Mouse (Mus musculus) cerebellum, adult (tissue): ENCODE results near the gene Oas1d.
"Not testable (repeated sequence)": the region's sequence is repeated elsewhere in the genome, so short reads cannot be mapped to it uniquely, and the experiment has no call there.

ENCODE experiments used
- ATAC-seq: cut with Nextera tagmentation; 2 replicates; pipeline ENCODE4 v1.9.2; 2017; ENCODE audit warnings: mild to moderate bottlenecking, moderate library complexity, mixed read lengths; ENCODE audit not compliant: insufficient number of reproducible peaks, low FRiP score, low TSS enrichment

Oas1d gene

DNA sequence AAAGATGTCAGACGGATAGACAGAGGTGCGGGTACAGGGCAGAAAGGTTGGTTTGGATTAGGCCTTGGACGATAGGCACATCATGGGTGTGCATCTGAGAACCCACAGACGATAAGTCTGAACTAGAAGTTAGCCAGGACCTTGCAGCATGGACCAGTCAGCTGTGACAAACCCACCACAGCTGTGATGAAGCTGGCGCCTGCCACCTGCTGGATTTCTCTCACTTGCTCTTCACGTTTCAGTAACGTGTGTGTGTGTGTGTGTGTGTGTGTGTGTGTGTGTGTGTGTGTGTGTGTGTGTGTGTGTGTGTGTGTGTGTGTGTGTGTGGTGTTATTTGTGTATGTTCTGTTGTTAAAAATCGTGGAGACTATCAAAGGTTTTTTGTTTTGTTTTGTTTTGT is at the start of gene Oas1d:
TSS of gene Oas1d (plus strand) at position 333 of the 400 bp plus-strand sequence.
- not testable (repeated sequence) for ATAC-seq

GRCm38 (mm10) chr5:120865336-120865860 is 48.9 kb upstream of the Oas1d start:
- ATAC-seq = no peak

- no peak for ATAC-seq
Measured at GRCm38 (mm10) chr5:120869436-120870015, 44.8 kb upstream of the Oas1d start.

- ATAC-seq = no peak
Measured at GRCm38 (mm10) chr5:120870081-120870480, 44.3 kb upstream of the Oas1d start.

GRCm38 (mm10) chr5:120870782-120871181 is 43.6 kb upstream of the Oas1d start:
- no peak for ATAC-seq

DNA sequence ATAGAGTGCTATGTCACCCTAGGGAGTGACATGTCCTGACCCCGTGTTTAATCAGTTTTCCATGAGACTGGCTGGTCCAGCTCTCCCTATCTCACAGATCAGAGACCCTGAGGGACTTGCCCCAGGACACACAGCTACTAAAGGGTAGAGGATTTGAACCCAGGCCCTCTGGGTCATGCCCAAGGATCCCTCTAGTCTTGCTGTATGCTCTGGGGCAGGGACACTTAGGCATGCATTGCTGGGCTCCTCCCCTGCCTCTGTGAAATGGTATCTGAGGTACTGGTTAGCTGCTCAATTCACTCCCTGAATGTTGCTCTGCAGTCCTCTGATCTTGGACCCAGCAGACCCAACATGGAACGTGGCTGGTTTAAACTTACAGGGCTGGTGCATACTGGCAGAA is 42.9 kb upstream of the Oas1d start:
- no peak for ATAC-seq

DNA sequence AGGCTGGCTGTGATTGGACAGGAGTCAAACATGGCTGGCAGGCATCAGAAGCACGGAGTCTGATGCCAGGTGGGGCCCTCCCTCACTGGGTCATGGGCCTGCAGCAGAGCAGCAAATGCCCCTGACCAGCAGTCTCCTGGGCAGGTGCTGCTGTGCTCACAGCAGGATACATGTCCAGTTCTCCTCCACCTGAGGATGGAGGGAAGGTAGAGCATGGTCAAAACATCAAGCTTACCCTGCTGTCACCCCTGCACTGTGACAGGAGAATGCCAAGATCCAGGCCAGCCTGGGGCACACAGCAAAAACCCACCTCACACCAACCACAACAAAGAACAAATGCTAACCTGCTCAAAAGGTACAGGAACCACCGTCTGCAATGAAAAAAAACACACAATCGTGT is 37.5 kb upstream of the Oas1d start:
- peak; percentile 49; the same call in 1 of the 2 replicates for ATAC-seq

DNA sequence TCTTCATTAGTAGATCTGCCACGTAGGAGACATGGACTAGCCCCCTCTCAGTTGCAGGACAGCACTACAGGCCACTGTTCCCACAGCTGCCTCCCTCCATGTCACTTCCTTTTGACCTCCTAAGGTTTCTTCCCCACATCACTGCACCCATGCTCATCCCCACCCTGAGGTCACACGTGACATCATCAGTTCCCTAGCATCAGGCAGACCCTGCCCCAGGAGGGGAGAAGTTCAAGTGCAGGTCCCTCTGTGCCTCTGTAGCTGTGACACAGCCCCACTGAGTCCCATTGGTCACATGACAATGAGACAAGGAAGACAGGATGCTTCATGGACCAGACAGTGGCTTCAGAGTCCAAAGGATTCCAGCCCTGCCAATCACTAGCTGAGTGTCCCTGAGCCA is 36.9 kb upstream of the Oas1d start:
- ATAC-seq = not testable (repeated sequence)

DNA sequence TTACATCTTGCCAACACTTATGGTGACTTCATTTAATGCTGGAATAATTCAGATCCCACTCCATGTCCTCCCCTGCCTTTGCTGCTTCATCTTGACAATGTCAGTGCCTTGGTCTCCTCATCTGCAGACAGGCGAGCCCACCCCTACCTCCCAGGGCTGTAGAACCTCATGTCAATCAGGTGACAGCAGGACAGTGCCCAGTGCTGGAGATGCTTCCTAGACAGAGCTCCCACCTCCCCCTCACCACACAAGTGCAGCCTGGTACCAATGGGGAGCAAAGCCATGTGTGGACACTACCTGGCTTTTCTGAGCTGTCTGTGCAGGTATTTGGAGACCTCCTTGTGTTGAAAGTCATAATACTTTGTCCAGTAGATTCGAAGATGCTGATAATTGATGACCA is 35.5 kb upstream of the Oas1d start:
- not testable (repeated sequence) for ATAC-seq

DNA sequence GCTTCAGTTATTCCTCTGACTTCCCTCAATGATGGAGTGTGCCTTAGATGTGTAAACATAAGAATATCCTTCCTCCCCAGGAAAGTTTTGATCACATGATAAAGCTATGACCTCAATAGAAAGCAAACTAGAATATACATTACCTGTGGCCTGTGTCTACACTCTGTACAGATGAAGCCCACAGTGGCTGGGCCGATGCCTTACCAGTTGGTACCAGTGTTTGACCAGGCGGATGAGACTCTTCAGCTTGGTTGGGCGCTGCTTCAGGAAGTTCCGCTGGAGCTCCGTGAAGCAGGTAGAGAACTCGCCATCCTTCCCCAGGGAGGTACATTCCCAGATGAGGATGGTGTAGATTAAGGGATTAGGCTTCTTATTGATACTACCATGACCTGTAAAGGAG is 32.7 kb upstream of the Oas1d start:
- ATAC-seq = not testable (repeated sequence)

DNA sequence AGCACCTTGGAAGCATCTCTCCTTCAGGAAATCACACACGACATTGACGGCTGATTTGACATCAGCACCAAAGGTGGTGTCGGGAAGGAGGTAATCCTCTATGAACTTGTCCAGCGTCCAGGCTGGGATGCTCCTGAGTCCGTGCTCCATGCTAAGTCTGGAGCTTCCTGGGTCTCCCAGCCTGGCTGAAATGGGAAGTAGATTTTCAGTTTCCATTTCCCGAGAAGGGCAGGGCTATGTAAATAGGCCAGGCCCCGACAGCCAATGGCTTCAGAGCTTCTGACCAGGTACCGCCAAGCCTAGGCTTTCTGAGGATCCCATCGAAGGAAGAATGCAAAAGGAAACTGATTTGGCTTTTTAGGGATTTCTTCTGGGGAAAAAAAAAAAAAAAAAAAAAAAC is 26.9 kb upstream of the Oas1d start, which contains the start of gene Oas1g:
TSS of gene Oas1g (minus strand) at position 201 of the 400 bp plus-strand sequence.
- not testable (repeated sequence) for ATAC-seq

- ATAC-seq = no peak
Measured at GRCm38 (mm10) chr5:120887831-120888230, 26.5 kb upstream of the Oas1d start.

DNA sequence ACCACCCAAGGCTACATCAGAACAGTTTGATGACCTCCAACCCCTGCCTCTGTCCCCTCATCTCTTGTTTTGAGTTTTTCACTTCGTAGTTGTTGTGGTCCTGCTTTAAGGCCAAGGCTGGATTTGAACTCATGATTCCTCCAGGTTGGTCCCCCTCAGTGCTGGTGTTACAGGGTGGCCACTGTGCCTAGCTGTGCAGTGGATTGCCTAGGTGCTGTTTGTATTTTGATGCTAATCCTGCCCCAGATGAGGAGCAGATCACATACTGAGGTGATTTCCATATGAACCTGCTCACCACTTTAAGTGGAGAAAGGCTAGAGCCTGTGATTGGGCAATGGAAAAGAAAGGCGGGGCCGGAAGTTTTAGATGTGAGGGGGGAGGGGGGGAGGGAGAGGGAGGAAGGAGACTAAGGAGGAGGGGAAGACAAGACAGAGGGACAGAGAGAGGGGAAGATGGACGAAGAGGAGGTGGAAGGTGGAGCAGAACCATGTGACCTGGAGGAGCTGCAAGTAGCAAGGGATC is 26.0 kb upstream of the Oas1d start:
- ATAC-seq = not testable (repeated sequence)

DNA sequence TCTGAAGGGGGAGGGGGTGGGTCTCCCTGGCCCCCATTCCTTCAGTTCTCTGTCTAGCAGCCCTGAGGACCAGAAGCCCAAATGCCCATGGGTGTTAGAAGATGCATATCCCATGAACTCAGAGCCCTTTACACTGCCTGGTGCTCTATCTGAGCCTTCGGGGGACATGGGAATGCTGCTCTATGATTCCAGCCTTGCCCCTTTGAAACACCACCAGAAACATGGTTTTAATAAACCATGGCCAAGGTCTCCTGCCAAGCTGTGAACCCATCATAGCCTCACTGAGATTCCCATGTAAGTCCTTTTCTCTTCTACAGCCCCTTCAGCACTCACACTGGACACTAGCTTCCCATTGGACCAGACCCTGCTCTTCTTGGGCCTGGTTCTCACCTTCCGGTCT is 24.3 kb upstream of the Oas1d start:
- no peak for ATAC-seq

GRCm38 (mm10) chr5:120890991-120891390 is 23.3 kb upstream of the Oas1d start:
- no peak for ATAC-seq

DNA sequence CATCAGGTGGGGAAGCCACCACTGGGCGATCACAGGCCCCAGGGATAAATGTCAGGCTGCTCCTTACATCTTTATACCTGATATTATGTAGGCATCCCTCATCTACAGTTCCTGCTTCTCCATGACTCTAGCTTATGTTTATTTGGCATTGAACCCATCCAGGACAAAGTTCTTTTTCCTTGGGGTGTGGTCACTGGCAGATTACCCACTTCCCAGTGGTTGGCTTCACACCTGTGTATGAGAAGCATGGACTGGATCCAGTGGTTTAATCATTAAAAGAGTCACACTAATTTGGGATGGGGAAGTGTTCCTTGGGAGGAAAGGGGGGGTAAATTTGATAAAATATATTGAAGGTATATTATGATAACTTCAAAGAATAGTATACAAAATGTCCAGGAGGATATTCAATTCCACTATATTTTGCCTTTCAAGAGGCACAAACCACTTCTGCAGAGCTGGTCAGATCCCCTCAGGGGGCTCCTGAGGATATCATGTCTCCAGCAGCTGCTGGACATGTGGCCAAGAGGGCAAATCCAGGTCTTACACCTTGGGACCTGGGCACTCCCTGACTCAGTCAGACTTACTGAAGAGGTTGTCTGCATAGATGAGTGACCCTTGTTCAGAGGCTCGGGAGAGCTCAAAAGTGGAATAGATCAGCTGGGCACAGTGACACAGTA is 22.6 kb upstream of the Oas1d start:
- ATAC-seq = not testable (repeated sequence)

DNA sequence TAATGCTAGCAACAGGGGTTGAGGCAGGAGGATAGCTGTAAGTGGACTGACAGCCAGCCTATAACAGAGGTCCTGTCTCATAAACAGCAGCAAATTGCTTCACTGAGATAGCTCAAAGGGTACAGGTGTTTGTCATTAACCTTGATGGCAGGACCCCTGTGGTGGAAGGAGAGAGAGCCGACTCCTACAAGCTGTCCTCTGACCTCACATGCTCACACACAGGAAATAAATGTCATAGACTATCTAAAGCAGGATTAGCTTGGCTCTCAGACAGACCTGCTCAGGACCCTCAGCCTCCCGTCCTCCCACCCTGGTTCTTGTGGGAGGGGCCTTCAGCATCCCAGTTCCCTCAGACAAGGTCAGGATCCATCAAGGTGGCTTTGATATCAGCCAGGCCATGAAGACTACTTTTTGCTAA is 22.1 kb upstream of the Oas1d start:
- no peak for ATAC-seq

DNA sequence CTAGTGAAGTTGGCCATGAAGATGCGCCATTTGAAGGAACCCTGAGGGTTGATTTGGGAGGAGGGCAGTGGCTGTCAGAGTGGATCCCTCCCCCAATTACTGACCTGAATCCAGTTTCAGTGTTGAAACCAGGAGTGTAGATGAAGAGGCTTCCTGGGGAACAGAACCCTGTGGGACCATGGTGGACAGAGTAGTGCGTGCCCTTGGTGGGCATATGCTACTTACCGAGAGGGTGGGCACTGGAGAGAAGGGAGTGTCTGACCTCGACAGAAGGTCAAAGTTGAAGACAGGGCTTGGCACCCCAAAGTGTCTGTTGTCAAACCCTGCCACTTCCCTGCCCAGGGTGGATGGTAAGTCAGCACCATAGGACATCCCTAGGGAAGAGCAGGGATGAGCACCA is 20.5 kb upstream of the Oas1d start:
- not testable (repeated sequence) for ATAC-seq

DNA sequence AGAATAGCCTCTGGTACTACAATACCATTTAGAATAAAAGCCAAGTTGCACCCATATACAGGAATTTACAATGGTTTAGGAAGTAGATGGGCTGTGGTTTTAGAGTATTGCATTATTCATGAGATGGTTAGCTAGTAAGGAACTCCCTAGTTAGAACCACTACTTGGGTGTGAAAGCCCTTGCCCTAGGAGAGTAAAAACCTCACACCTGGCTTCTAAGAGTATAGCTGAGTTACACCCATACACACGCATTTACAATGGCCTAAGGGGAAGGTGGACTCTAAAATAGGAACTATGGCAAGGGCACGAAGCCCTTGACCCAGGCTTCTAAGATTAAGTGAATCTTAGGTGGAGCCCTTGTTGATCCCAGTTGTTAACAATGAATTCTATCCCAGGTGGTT is 19.6 kb upstream of the Oas1d start:
- ATAC-seq = not testable (repeated sequence)

DNA sequence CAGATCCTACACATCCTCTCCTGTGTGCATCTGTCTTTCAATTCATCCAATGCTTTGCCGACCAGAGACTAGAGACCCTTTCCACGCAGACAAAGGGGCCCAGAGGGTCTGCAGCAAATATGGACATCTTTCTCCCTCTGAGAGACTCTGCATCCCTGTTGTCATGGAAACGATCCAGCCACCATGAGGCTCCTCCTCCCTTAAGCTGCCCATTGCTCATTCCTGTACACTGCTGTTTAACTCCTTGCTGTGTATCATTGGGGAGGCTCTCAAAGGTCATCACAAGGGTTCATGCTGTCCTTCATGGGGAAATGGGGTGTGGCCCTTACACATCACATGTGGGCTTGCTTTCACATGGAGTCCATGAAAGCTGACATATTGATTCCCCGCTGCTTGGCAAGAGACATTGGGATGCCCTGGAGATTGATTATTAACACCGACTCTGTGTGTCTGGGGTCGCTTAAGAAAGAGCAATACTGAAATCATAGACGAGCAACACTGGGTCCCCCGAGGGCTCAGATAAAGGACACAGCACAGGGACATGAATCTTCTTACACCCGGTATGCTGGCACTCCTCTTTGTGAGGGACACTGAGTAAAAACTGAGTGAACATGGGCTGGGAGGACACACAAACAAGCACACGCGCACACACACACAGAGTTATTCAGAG is 19.0 kb upstream of the Oas1d start:
- ATAC-seq = no peak

GRCm38 (mm10) chr5:120898307-120898706 is 16.0 kb upstream of the Oas1d start:
- no peak for ATAC-seq
